ENCODE assay signal across 8 mouse cellular contexts in genomic region chr11:90697480-90698240, GRCm38 (mm10). TPM values are rescaled to one million over a fixed set of nuclear protein-coding genes. Genes with fewer than 3 reads are reported as not detected.
DNase-seq lines count a peak whose midpoint lies in the region; ATAC-seq lines count a peak whose summit lies in the region.

No protein-coding gene starts in this region.

- peak overlapping the region; percentile 88 for H3K4me3 ChIP-seq in megakaryocyte, embryonic 14.5 days (replicated peaks)

- no peak for ATAC-seq in inflammation-experienced regulatory T-cells, adult 6 months

- H3K36me3 ChIP-seq in megakaryocyte, embryonic 14.5 days (replicated peaks; ENCODE audit: low read length) = no peaks in the 10 kb centered on the region

- H3K4me1 ChIP-seq in megakaryocyte, embryonic 14.5 days = peaks cover 20% of the 10 kb centered on the region

- H3K27me3 ChIP-seq in megakaryocyte, embryonic 14.5 days (replicated peaks) = no peaks in the 10 kb centered on the region

- H3K9me3 ChIP-seq in megakaryocyte, embryonic 14.5 days = no peaks in the 10 kb centered on the region

- peak; percentile 49 to 51 for DNase-seq in adrenal gland, adult 18-20 months (ENCODE audit: low spot score in 2 of 2)
- peak; percentile 73 to 76 for DNase-seq in cerebellum, postnatal 36 days
- DNase-seq in frontal cortex, postnatal 25 days (ENCODE audit: low spot score in 2 of 2) = peak; percentile 23 to 53
- peak; percentile 66 for DNase-seq in induced T-regulatory cell, adult 2 months (ENCODE audit: low read depth)
- DNase-seq in left cerebral cortex, adult 8-10 months (ENCODE audit: low spot score in 2 of 2) = peak; percentile 25 to 42
- peak; percentile 84 for DNase-seq in right cerebral cortex, postnatal 14 days

RNA-seq across cellular contexts. Expression of gene Tom1l1, which starts 9.5 kb away (rescaled TPM):
- total RNA-seq in adrenal gland, adult 18-20 months (2021) = 10 to 100 TPM; 24.4 to 52.0 TPM
- total RNA-seq in left cerebral cortex, adult 8-10 months (2022) = 10 to 100 TPM; 30.8 to 33.9 (median 31.5) TPM
- polyA plus RNA-seq in megakaryocyte, embryonic 14.5 days (2012; ENCODE audit: insufficient read depth, low replicate concordance) = 1.9 and 3.3 TPM in 2 replicates
- polyA plus RNA-seq in inflammation-experienced regulatory T-cells, adult 6 months (2017; shearing (Covaris generic)) = 1 to 10 TPM in 2 of 3 experiments, under 1 TPM in 1; 0.85 to 1.5 (median 1.2) TPM

RNA-seq across cellular contexts. Expression of gene Cox11, which starts 59.7 kb away (rescaled TPM):
- total RNA-seq in adrenal gland, adult 18-20 months (2021) = 10 to 100 TPM; 16.2 to 19.6 TPM
- 10 to 100 TPM; 23.0 to 26.7 (median 26.1) TPM for total RNA-seq in left cerebral cortex, adult 8-10 months (2022)
- 10.5 and 16.0 TPM in 2 replicates for polyA plus RNA-seq in megakaryocyte, embryonic 14.5 days (2012; ENCODE audit: insufficient read depth, low replicate concordance)
- 10 to 100 TPM; 13.7 to 22.4 (median 17.9) TPM for polyA plus RNA-seq in inflammation-experienced regulatory T-cells, adult 6 months (2017; shearing (Covaris generic))

RNA-seq across cellular contexts. Expression of gene Stxbp4, which starts 59.8 kb away (rescaled TPM):
- total RNA-seq in adrenal gland, adult 18-20 months (2021) = 1 to 10 TPM; 7.3 TPM
- 10 to 100 TPM in 3 of 4 experiments, 1 to 10 TPM in 1; 9.5 to 13.4 (median 11.2) TPM for total RNA-seq in left cerebral cortex, adult 8-10 months (2022)
- polyA plus RNA-seq in megakaryocyte, embryonic 14.5 days (2012; ENCODE audit: insufficient read depth, low replicate concordance) = 0.15 TPM in 1 of 2 replicates, not detected in the other
- polyA plus RNA-seq in inflammation-experienced regulatory T-cells, adult 6 months (2017; shearing (Covaris generic)) = 1 to 10 TPM; 2.1 to 5.4 (median 3.6) TPM

Comparison
In these comparisons a context has a peak if more than half of its experiments do, and no peak if none do; other contexts are left out.
1. DNase-seq: peak in every context shown above with its lines; median percentile 84 in right cerebral cortex, postnatal 14 days; 74 in cerebellum, postnatal 36 days; 66 in induced T-regulatory cell, adult 2 months; 50 in adrenal gland, adult 18-20 months; 38 in frontal cortex, postnatal 25 days; 34 in left cerebral cortex, adult 8-10 months.